Mouse (Mus musculus) kidney, embryonic 14.5 days (tissue): ENCODE measurements around the gene Ddx19a. TPM values are rescaled to one million over a fixed set of nuclear protein-coding genes. Genes with fewer than 3 reads are reported as not detected.
"Not testable (repeated sequence)": the region's sequence is repeated elsewhere in the genome, so short reads cannot be mapped to it uniquely, and the experiment has no call there.

ENCODE experiments used
- ATAC-seq: fragments of 200-750 bp; cut with Nextera tagmentation; 2 replicates; pipeline ENCODE4 v1.8.0; 2017; ENCODE audit warnings: moderate number of reproducible peaks, mild to moderate bottlenecking, moderate TSS enrichment, moderate library complexity; ENCODE audit not compliant: low FRiP score, low TSS enrichment
- H3K27ac ChIP-seq: fragments of 300-500 bp; sonication (generic); 2 replicates; pipeline ENCODE4 v1.5.1; 2014; ENCODE audit warnings: low read depth, mild to moderate bottlenecking, low read length, moderate library complexity, mixed read lengths
- H3K27me3 ChIP-seq: fragments of 300-500 bp; sonication (generic); 2 replicates; pipeline ENCODE4 v1.6.1; 2014; ENCODE audit warnings: mild to moderate bottlenecking, low read length; ENCODE audit not compliant: control insufficient read depth, insufficient read depth
- H3K36me3 ChIP-seq: fragments of 300-500 bp; sonication (generic); 2 replicates; pipeline ENCODE4 v1.6.1; 2014; ENCODE audit warnings: low read length, mixed read lengths; ENCODE audit not compliant: control insufficient read depth, insufficient read depth
- H3K4me1 ChIP-seq: fragments of 300-500 bp; sonication (generic); 2 replicates; pipeline ENCODE4 v1.6.1; 2014; ENCODE audit warnings: low read length, mixed read lengths; ENCODE audit not compliant: control insufficient read depth, insufficient read depth
- H3K4me2 ChIP-seq: fragments of 300-500 bp; sonication (generic); replicated peaks from 2 replicates; pipeline ENCODE4 v1.6.1; 2014; ENCODE audit warnings: low read depth, mild to moderate bottlenecking, low read length
- H3K4me3 ChIP-seq: fragments of 300-500 bp; sonication (generic); 2 replicates; pipeline ENCODE4 v1.5.1; 2014; ENCODE audit warnings: mild to moderate bottlenecking, low read length
- H3K9ac ChIP-seq: fragments of 300-500 bp; sonication (generic); 2 replicates; pipeline ENCODE4 v1.6.1; 2014; ENCODE audit warnings: low read depth, mild to moderate bottlenecking, low read length, moderate library complexity
- H3K9me3 ChIP-seq: fragments of 300-500 bp; sonication (generic); 2 replicates; pipeline ENCODE4 v1.6.1; 2016; ENCODE audit warnings: low read length; ENCODE audit not compliant: control insufficient read depth
- WGBS: fragments of 180-500 bp; shearing (Covaris S2); extraction: QIAGEN DNeasy Blood & Tissue Kit; methylation state at CpG from one replicate; pipeline ENCODE4 v1.1.7; 2014; 5-methylcytosine and 5-hydroxymethylcytosine counted together
- microRNA-seq: library from miRNA; unstranded; fragments of <30 nt; microRNA quantifications from one replicate; pipeline ENCODE4, GENCODE M21; 2016
- polyA plus RNA-seq: library from polyadenylated mRNA; unstranded; fragments of >200 nt; fragmentation: Nextera tagmentation; extraction: Ambion mirVana; gene quantifications from 2 replicates; pipeline ENCODE4 v1.2.1, GENCODE M21; 2014

Gene Ddx19a
- polyA plus RNA-seq, 1 experiment from 2014 or later, result 20.1 TPM

DNA sequence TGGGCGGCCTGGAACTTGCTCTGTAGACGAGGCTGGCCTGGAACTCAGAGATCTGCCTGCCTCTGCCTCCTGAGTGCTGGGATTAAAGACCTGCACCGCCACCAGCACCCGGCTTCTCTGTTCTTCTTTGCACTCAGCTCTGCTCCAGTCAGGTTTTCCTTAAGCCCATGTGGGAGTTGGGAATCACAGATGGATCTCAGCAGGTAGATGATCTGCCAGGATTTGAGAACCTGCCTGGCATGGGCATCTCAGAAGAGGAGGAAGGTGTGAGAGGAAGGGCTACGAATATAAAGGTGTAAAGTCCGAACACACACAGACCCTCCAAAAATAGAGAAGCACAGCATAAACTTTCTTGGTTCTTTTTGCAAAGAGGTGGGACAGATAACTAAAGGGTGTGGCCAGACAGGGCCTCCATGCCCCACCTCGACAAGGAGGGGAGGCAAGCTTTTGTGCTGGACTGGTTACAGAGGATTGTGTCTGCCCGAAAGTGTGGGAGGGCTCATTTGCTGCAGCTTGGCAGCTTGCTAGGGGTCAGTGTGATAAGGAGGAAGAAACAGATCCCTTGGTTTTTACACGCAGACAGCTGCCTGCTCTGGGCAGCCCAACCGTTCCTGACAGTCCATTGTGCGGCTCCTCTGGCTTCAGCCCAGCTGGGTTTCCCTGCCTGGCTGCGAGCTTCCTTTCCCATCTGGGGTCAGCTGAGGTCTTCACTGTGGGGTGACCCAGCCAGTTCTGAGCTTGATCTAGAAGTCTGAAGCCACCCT lies 66.2 kb downstream of the Ddx19a start:
- Histone ChIP-seq H3K9ac (no peak overlapping the region), H3K36me3 (no peaks in the 10 kb centered on the region), H3K4me3 (no peak overlapping the region), H3K9me3 (no peaks in the 10 kb centered on the region), H3K4me1 (peaks cover 9% of the 10 kb centered on the region; the same call in 1 of the 2 replicates), H3K27ac (no peak overlapping the region), H3K4me2 (no peak overlapping the region), H3K27me3 (no peaks in the 10 kb centered on the region)
- WGBS, result 53% methylated on average over 12 of the region's 12 CpGs
- peak; percentile 64 for ATAC-seq

DNA sequence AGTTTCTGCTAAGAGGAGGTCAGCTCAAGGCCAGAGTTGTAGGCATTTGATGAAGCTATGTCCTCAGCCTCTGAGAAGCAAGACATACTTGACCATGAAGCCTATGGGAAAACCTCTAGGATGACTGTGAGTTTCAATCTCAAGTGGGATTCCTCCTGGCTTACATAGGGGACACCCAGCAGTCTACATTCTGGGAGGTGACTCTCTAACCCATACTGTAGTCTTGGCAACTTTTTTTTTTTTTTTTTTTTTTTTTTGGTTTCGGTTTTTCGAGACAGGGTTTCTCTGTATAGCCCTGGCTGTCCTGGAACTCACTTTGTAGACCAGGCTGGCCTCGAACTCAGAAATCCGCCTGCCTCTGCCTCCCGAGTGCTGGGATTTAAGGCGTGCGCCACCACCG lies 67.9 kb downstream of the Ddx19a start:
- H3K27ac ChIP-seq, H3K27me3 ChIP-seq, ATAC-seq, H3K36me3 ChIP-seq, H3K9me3 ChIP-seq, H3K4me2 ChIP-seq, H3K4me3 ChIP-seq, H3K9ac ChIP-seq: not testable (repeated sequence)
- H3K4me1 ChIP-seq, result peaks cover 12% of the 10 kb centered on the region; the same call in 1 of the 2 replicates
- WGBS, result 97% methylated on average over 6 of the region's 8 CpGs

DNA sequence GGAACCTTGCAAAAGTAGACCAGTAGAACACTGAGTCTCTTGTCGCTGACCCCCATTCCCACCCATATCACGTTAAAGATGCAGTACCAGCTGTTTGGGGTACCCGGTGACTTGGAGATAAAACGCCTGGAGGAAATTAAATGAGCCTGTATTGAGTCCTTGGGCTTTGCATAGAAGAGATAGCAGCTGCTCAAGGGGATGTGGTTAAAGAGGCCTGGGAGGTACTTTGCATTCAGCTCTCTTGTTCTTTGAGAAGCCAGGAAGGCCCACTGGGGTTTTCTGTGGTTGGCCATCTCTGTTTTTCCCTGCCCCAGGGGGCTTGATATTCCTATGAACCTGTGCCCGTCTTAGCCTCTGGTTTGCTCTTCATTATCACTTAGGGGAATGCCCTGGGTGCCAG lies 68.5 kb downstream of the Ddx19a start:
- Histone ChIP-seq H3K4me1 (peaks cover 12% of the 10 kb centered on the region; the same call in 1 of the 2 replicates), H3K27ac (no peak overlapping the region), H3K4me3 (no peak overlapping the region), H3K36me3 (no peaks in the 10 kb centered on the region), H3K4me2 (no peak overlapping the region), H3K27me3 (no peaks in the 10 kb centered on the region), H3K9me3 (no peaks in the 10 kb centered on the region), H3K9ac (no peak overlapping the region)
- ATAC-seq, result no peak
- 67% methylated on average over 5 of the region's 5 CpGs for WGBS

DNA sequence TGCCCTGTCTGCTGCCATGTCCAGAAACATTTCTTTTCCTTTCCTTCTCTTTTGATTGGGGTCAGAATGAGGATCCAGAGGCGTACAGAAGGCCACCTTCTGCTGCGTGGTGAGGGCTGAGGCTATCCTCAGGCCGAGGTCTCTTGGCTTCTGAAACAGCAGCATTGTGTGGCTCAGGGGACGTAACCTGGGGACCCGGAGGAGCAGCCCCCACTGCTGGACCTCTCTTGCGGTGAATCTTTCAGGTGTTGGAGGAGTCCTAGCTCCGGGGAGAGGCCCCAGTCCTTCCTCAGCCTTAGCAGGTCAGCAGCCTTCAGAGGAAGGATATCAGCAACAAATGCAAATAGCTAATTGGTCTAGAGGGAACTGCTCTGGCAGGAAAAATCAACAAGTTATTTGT lies 69.2 kb downstream of the Ddx19a start:
- H3K4me2 ChIP-seq, result no peak overlapping the region
- no peak overlapping the region for H3K4me3 ChIP-seq
- 0 out of 2 replicates have a peak overlapping the region, but pooled peaks have one; percentile 13 for H3K9ac ChIP-seq
- ATAC-seq, result no peak
- no peaks in the 10 kb centered on the region for H3K27me3 ChIP-seq
- no peaks in the 10 kb centered on the region for H3K36me3 ChIP-seq
- H3K27ac ChIP-seq, result no peak overlapping the region
- H3K4me1 ChIP-seq, result peaks cover 12% of the 10 kb centered on the region; the same call in 1 of the 2 replicates
- WGBS, result 84% methylated on average over 7 of the region's 7 CpGs
- no peaks in the 10 kb centered on the region for H3K9me3 ChIP-seq

DNA sequence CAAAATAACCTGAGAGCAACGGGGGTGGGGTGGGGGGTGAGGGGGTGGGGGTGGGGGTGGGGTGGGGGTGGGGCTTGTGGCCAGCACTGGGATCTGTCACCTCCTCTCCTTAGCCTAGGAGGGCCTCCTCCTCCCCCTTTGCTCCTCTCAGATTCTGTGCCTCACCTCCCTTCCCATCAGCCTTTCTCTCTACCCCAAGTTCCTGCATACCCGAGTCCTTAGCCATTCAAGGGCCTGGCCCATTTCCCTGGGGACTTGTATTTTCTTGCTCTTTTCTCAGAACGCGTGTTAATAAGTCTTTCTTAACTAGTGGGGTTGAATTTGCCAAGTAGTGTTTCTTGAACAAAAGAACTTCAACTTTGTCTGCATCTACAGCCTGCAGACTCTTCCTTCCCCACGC lies 70.9 kb downstream of the Ddx19a start:
- Histone ChIP-seq H3K4me3 (no peak overlapping the region), H3K36me3 (no peaks in the 10 kb centered on the region), H3K27me3 (no peaks in the 10 kb centered on the region), H3K9ac (no peak overlapping the region), H3K4me1 (peaks cover 9% of the 10 kb centered on the region; the same call in 1 of the 2 replicates), H3K4me2 (no peak overlapping the region), H3K9me3 (no peaks in the 10 kb centered on the region), H3K27ac (no peak overlapping the region)
- no peak for ATAC-seq
- WGBS, result 39% methylated on average over 5 of the region's 5 CpGs

DNA sequence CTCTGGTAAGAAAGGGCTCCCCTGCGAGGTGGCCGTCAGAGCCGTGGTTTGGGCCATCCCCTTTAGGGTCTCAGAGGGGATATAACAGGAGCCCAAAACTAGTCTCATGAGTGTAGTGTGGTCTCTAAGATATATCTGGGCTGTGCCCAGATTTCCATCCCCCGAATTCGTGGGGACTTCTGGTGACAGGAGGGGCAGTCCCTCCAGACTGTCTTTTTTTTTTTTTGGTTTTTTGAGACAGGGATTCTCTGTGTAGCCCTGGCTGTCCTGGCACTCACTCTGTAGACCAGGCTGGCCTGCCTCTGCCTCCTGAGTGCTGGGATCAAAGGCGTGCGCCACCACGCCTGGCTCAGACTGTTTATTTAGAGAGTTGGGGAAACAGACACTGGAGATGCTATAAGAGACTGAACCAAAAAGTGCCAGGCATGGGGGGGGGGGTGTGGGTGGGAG lies 71.9 kb downstream of the Ddx19a start:
- H3K4me3 ChIP-seq, result no peak overlapping the region
- H3K36me3 ChIP-seq, result no peaks in the 10 kb centered on the region
- no peak overlapping the region for H3K9ac ChIP-seq
- H3K27me3 ChIP-seq, result no peaks in the 10 kb centered on the region
- 68% methylated on average over 8 of the region's 8 CpGs for WGBS
- H3K9me3 ChIP-seq, result no peaks in the 10 kb centered on the region
- H3K4me1 ChIP-seq, result peaks cover 13% of the 10 kb centered on the region; the same call in 1 of the 2 replicates
- no peak overlapping the region for H3K27ac ChIP-seq
- no peak overlapping the region for H3K4me2 ChIP-seq
- ATAC-seq, result no peak

Small RNAs within 50 kb of the gene (microRNA-seq; reads per million reads assigned to microRNA genes)
- not detected for gene Gm24103
- 0.84 reads per million for gene Mir3473d

Other genes with a start within 250 kb of the Ddx19a start
- gene Il34, start 191.9 kb downstream of the Ddx19a start, polyA plus RNA-seq, result 0.50 and 1.7 TPM in 2 replicates
- 40.4 and 69.3 TPM in 2 replicates for gene Cog4, start 151.2 kb downstream of the Ddx19a start, polyA plus RNA-seq
- 96.9 and 180 TPM in 2 replicates for gene Sf3b3, start 151.0 kb downstream of the Ddx19a start, polyA plus RNA-seq
- 7.1 and 10.4 TPM in 2 replicates for gene Fuk, start 95.3 kb downstream of the Ddx19a start, polyA plus RNA-seq
- 12.1 and 14.3 TPM in 2 replicates for gene St3gal2, start 77.9 kb downstream of the Ddx19a start, polyA plus RNA-seq
- gene Ddx19b, start 34.0 kb upstream of the Ddx19a start, polyA plus RNA-seq, result 2.3 and 6.7 TPM in 2 replicates
- gene Aars, start 35.3 kb upstream of the Ddx19a start, polyA plus RNA-seq, result 37.9 and 59.7 TPM in 2 replicates
- gene Exosc6, start 58.5 kb upstream of the Ddx19a start, polyA plus RNA-seq, result 53.3 and 77.3 TPM in 2 replicates
- gene Clec18a, start 94.6 kb upstream of the Ddx19a start, polyA plus RNA-seq, result 51.6 and 59.0 TPM in 2 replicates
- 3.9 and 8.6 TPM in 2 replicates for gene Pdpr, start 96.8 kb upstream of the Ddx19a start, polyA plus RNA-seq